Mouse (Mus musculus) layer of hippocampus, postnatal 10 days (tissue): ENCODE data around the gene Zdhhc14. TPM values are rescaled to one million over a fixed set of nuclear protein-coding genes. Genes with fewer than 3 reads are reported as not detected.

Source experiments
- DNase-seq, 2 experiments: peaks; one replicate each; pipeline ENCODE4 v3.0.0; 2021; ENCODE audit warnings: low spot score in 2 of 2
- long read RNA-seq: library from polyadenylated mRNA; stranded (forward); transcript quantifications from one replicate; pipeline ENCODE4 v2.0.0, GENCODE M21; 2023
- total RNA-seq, 2 experiments: library from RNA; stranded (reverse); gene quantifications; 2 replicates each; pipeline ENCODE4 v1.2.3; 2021

The Zdhhc14 gene
- 10 to 100 TPM; 29.0 to 33.2 TPM for total RNA-seq
- long read RNA-seq, transcript Zdhhc14-201 (9 exons, 3,078 nt): major isoform, 15 of 32 reads
- long read RNA-seq, partial matches to known transcripts: 4 of 32 reads
- long read RNA-seq, other reads (novel, unspliced or antisense): 13 of 32 reads

DNA sequence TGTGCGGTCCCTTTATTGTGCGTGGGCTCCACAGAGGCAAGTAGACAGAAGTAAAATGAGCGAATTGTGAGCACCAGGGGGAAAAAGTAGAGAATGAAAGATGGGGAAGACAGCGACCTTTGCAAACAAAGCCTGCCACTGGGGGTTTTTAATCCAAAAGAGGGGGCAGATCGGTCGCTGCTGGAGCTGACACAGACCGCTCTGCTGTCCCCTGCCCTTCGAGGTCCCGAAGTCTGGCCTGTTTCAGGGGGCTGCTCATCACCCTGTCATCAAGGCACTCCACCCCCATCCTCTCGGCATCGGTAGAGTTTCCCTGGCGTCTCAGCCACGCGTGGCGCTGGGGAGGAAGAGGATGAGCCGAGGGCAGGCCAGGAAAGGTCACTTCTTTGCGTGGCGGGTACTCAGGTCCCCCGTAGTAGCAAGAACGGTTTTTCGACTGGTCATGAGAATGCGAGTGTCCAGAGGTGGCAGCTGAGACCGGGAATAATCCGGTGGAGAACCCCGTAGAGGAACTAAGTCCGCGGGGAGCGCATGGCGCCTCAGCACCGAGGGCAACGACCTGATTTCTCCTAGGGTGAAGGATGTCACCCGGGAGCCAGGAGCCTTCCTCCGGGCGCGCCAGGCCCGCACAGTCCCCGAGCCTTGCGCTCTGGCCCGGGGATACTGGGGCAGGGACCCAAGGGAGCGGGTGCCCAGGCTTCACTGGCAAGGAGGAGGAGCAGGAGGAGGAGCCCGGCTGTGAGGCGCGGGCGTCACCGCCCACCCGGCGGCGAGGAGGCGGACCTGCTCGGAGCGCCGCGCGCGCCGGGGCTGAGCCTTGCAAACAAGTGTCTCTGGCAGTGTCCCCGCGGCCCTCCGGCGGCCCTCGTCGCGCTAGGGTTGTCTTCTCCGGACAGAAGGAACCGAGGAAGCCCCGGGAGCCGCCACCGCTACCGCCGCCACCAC is at the start of gene Zdhhc14:
Zdhhc14 (plus strand) TSS at position 757 of the 945 bp plus-strand sequence.
- DNase-seq: peak; percentile 87 to 94

DNA sequence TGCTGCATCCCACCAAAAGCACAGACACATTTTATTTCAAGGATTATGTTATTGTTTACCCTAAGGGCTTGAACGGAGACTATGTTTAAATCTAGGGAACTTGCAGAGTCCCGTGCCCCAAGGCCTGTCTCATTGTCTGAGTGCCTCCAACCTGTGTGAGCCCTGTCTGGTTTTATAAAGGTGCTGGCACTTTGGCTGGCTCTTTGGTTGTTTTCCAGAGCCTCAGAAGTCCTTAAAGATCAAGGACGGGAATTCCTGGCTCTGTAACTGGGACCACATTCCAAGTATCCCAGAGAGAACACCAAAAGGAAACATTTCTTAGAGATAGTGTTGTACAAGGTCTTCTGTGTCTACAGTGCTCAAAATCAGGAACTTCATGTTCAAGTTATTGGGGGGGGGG is 49.1 kb upstream of the Zdhhc14 start:
- no peak for DNase-seq

DNA sequence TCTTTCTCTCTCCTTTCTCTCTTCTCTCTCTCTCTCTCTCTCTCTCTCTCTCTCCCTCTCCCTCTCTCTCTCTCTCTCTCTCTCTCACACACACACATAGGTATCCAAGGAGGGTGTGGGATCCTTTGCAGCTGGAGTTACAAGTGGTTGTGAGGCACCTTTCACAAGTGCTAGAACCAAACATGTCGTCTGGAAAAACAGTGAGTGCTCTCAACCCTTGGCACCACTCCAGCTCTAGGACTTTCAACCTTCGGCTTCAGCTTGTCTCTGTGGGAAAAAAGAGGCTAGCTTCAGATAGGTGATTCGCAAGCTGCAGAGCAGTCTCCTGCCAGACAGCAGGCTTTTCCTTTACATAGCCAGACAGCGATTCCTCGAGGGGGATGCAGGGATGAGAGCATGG is 48.6 kb upstream of the Zdhhc14 start:
- DNase-seq: no peak

DNA sequence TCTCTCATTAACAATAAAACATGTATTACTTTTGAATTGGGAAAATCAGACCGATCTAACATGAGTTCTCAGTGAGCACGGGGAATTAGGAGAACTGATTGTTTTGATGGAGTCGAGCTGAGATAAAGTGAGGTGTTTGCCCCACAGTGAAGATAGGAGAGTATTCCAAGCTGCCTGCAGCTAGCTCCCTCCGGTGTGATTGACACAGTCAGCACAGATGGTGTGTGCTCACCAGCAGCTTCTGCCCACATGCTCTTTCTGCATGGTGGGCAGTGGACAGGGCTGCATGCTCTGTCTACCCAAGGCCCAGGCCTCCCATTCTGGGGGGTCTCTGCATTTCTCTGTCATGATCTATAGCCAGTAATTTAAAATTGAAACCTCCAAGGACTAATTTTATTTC is 38.7 kb upstream of the Zdhhc14 start:
- DNase-seq: no peak

DNA sequence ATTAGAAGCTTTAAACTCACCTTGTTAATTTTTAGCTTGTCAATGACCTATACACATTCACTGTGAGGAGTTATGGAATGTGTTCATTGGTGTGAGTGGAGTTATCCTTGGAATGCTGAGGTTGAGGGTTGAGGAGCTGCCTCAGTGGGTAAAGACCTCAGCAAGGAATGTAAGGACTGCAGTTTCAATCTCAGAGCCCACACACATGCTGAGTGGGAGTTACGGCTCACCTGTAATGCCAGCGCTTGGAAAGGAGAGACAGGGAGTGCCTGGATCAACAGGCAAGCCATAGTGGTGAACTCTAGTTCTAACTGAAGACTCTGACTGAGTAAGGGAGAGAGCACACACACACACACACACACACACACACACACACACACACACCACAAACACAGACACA is 28.4 kb upstream of the Zdhhc14 start:
- DNase-seq: no peak

DNA sequence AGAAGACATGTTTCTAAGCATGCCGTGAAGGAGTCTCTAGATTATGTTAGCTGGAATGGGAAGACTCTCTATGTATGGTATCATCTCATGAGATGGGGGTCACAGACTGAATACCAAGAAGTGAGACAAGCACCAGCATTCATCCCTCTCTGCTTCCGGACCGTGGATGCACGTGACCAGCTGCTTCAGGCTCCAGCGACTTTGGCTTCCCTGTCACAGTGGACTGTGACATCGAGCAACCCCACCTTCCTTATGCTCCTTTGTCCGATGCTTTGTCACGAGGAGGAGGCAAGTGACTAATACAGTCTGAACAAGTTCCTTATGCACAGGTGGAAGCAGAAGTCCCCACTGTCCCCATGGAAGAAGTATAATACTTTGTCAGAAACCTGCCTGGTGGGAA is 25.6 kb upstream of the Zdhhc14 start:
- no peak for DNase-seq

DNA sequence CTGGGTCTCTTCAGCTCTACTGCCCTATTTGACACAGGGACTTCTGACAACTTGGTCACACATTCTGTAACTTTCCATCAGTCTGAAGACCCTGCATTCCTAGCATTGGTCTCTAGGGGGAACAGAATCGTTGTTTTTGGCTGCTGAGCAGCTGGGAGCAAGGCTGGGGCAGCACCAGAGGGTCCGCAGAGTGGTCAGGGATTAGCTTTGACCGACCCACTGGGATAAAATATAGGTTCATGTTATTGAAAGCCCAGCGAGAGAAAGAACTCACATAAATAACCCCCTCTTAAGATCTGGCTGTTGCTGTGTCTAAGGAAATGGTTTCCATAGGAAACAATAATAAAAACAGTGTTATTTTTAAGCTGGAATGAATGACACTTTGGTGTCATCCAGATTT is 25.2 kb upstream of the Zdhhc14 start:
- no peak for DNase-seq

DNA sequence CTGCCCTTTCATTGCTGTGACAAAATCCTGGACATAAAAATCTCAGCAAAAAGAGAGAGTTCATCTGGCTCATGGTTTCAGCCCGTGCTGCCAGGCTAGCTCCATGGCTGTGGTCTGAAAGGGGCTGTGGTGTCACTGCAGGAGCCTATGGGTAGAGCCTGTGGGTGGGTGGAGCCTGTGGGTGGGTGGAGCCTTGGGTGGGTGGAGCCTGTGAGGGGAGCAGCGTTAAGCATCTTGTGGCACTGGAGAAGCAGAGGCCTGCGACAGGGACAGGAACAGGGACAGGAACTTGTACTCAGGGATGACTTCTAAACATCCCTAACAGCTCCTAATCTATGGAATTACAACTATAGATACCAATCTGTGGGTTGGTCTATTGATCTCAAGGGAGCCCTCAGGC is 20.1 kb upstream of the Zdhhc14 start:
- DNase-seq: no peak

DNA sequence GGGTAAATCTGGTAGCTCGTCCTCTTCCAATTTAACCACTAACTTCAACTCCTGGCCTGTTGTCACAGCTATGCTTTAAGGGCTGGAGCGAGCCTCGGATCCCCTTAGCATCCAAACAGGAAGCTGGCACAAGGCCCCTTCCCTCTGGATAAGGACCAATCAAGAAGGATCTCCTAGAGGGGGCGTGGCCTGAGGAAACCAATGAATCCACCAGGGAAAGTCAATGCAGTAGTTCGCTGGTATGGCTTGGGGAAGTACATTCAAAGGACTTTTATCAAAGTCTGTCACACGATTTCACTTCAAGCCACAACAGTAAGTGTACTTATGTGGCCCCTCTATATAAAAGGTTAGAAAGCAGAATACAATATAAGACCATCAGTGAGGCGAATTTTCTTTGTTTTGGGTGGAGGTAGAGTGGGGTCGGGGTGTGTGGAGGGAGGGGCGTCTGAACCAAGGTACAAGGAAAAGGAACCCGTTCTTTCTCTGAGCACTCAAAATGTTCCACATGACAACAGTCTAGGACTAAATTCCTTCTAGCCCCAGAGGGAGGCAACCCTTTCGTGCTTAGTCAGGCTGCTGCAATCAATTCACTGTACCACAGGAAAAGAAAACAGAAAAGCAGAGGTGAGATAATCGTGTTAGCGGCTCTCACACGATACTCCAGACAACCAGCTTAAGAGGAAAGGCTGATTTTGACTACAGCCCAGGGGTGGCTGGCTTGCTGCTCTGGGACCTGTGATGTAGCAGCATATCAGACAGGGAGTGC is 16.2 kb upstream of the Zdhhc14 start:
- no peak for DNase-seq

DNA sequence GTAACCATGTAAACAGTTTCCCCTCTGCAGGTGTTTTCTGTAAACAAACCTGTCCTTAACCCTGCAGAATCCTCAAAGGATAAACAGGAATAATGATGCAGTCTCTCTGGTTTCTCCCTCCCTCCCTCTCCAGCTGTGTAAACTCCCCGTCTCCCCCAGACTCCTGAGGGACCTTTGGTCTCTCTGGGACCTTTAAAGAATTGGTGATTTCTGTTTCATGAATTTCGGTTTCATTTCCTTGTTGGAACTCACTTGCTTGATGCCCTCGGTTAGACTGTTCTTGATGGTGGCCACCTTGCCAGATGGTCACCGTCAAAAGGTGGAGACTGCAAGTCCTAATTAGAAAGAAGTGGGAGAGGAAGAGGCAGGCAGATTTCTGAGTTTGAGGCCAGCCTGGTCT is 8.9 kb upstream of the Zdhhc14 start:
- DNase-seq: no peak

DNA sequence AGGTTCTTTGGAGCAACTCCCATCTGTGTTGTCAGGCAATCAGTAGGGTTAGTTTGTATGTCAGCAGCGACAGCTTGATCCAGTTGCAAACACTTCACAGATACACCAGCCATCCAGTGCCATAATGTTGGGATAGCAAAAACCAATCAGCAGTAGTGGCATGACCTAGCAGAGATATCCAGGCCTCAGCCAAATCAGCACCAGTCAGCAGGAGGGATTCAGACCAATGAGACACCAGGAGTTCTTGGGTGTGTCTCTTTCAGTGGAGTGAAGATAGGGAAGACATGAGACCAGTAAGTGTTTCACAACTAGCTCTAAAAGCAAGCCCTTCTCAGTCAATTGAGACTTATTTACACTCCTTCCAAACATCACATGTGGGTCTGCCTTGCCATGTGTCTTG is 7.7 kb upstream of the Zdhhc14 start:
- DNase-seq: no peak

DNA sequence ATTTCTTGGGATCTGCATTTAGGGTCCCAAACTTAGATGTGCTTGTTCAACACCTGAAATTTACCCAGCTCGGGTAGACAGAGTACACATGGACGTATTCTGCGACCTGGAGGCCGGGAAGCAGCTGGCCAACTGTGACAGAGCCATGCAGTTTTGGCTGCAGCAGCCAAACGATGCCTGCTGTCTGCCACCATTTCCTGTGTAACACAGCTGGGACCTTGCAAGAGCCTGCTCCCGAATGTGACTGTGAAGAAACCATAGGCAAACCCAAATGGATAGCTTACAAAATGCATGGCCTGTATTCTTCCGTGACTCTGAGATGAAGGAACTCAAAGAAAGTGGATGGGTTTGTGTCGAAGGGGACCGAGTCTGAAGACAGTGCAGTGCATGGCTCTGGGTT is 4.2 kb upstream of the Zdhhc14 start:
- DNase-seq: no peak

DNA sequence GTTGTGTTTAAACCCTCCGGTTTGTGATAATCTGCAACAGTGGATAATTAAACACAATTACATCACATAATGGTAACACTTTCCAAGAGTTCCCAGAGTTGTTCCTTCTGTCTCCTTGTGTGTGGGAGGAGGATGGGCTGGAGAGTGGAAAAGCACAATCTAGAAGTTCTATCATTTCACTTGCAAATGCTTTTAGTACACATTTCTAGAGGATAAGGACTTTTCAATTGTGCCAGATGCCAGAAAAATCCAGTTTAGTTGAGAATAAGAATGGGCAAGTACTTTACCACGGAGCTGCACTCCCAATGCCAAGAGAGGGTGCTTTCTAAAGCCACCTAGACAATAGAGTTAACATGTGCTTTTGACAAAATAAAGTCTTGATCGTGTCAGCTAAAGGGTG is 2.0 kb upstream of the Zdhhc14 start:
- no peak for DNase-seq

DNA sequence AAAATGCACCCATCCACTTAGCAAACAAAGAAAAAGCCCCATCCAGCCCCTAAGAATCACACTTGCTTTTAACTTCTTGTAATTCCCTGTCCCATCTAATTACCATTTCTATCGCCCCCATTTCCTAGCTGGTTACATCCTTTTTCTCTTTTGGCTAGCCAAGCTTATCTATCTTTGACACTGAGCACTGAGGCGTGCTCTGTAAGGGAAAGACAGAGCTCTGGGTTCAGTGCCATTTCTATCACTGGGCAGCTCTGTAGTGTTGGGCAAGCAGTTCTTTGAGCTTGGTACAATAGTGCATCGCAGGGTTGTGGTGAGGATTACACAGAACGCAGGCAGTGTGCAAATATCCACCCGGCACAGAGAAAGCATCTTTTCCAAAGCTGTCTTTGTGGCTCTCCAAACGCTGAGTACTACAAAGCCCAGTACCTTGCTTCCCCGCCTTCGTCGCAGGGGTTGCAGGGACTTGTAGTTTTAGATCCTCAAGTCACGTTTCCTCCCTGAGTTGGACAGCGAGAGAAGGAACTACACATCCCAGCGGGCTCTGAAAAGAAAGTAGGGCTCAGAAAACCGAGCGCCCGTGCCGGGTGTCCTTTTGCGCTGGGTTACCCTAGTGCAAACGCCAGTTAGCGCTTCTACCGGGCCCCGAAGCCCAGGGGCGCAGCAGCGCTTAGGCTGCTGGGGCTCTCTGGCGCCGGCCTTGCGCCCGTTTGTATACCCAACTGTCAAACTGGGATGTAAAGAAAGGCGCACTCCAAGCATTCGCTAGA is 1.1 kb upstream of the Zdhhc14 start:
- DNase-seq: peak; percentile 83 to 88

DNA sequence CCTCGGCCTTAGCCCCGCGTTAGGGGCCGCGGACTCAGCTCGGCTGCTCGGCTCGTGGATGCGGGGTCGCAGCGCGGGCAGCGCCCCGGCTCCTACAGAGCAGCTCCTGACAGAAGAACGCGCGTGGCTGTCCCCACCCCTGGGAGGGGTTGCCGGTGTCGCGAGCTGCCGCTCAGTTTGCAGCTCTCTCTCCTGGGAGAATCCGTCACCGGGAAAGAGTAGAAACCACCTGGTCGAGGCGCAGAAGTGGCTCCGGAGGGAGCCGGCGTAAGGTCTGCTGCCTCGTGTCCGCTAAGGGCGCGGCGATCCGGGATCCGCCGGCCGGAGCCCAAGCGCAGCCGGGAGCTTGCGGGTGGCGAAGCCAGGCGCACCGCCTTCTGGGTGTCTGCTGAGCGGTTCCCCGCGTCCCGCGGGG is 396 bp downstream of the Zdhhc14 start:
- no peak for DNase-seq

DNA sequence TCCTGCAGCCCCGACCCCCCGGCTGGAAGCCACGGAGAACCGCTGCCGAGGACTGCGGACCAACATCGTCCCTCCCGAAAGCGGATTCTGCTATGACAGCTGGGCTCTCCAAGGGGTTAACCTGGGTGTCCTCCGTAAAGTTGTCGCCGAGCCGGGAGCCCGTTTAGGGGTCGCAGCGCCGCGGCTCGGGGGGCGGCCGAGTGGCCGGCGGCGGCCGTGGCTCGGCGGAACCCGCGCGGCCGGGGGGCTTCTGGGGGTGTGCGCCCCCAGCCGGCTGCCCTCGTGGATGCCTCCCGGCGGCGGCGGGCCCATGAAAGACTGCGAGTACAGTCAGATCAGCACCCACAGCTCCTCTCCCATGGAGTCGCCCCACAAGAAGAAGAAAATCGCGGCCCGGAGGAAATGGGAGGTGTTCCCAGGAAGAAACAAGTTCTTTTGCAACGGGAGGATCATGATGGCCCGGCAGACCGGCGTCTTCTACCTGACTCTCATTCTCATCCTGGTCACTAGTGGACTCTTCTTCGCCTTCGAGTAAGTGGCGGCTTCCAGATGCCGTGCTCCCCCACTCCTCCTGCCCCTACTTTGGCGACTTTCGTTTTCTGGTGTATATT is 909 bp downstream of the Zdhhc14 start:
- DNase-seq: peak; percentile 48 to 58

DNA sequence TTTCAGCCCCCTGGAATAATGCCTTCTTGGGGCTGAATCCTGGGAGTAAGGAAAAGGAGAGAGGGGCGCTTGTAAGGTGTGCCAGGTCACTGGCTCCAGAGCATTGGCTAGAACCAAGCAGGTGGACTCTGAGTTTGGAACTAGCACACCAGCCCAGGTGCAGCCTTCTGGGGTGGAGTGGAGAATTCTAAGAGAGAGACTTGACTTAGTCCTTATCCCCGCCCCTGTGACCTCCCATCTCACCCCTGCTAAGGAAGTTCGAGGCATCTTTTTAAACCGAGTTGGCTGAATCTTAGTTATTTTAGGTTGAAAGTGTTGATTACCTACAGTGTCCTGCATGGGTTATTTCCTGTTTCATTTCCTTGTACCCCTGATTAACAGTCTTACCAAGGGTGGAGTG is 1.5 kb downstream of the Zdhhc14 start:
- no peak for DNase-seq

DNA sequence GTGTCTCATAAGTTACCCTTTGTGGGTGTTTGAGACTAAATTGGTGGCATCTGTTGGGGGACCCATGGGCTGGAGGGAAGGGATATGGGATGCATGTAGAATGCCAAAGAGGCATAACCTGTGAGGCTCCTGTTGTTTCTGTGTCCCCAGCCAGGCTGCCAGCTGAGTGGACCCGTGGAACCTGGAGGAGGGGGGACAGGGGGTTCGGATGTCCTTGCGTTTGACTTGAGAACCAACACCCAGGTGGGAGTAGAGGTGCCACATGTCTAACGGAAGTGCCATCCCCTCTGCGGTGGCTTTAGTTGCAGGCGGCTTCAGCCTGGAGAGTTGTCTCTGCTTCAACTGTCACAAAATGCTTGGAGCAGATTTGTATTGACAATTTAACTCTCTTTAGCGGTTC is 2.5 kb downstream of the Zdhhc14 start:
- no peak for DNase-seq

DNA sequence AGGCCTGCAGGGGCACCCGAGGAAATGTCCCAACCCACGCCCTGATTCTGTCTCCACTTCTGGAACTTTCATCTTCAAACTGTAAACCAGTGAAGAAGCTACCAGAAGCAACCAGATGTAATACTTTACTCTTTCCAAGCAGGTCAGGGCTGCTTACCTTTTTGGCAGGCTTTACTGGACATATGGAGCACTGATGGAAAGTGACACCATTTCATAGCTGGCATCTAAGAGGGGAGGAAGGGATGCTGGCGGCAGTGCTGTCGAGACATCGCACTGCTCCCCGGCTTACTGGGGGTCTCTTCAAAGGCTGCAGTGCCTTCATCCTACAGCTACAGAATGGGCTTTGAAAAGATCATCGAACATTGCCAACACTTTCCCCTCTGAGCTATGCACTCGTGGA is 5.3 kb downstream of the Zdhhc14 start:
- no peak for DNase-seq

DNA sequence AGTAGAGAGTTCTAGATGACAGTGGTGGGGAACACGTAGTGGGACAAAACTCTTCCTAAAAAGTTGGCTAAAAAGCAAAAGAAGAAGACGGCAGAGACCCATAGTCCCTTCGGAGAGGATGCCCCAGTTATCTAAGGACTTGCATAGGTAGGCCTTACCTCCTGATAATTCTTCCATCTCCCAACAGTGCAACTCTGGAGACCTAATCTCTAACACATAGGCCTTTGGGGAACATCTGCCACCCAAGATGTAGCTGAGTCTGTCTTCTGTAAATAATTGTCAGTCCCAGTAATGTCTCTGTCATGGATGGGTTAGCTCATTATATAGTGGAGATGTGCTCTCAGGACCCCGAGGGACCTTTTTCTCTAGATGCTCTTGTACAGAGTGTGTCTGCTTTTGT is 6.6 kb downstream of the Zdhhc14 start:
- no peak for DNase-seq
